Mouse (Mus musculus): Measurements from ENCODE around the gene Grid1. TPM values are rescaled to one million over a fixed set of nuclear protein-coding genes. Genes with fewer than 3 reads are reported as not detected.

Grid1 gene
- total and polyA plus RNA-seq, 3 experiments = 0.05 TPM; not detected in 2

DNA sequence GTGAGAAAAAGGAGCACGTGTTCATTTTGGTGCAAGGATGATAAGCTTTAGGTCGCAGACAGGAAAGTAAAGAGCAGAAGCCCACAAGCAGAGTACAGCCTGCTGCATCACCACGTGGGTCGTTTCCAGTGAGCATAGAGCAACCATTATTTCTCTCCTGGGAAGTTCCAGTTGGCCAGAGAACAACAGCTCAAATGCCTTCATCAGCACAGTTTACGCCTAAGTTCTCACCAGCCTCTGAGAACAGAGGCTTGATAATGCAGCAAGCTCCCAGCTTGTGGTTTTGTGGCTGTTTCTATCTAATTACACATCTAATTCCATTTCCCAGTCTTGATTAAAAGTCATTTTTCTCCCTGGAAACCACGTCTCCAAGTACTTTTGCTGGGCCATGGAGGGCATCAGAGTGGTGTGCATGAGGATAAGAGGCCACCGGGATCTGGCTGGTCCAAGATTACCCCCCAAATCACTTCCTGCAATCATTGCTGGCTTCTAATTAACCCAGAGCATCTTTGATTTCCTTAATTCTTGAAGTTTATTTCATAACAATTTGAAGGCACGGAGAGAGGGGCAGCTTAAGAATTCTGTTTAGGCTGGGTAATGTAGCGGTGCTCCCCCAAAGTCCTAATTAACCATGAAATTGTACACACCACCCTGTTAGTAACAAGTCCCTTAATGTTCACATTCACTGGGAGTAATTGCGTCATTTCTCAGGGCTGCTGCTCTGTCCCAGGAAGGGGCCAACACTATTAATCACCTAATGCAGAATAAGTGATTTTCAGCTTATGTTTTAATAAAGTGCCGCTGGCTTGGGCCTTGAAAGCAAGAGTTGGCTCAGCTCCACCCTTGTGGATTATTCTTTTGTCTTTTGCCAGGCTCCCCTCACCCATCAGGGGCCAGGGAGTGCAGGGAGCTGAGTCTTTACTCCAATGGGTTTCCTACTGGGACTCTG is 292.7 kb downstream of the Grid1 start:
- Histone ChIP-seq H3K36me3 (replicated peaks) (no peaks in the 10 kb centered on the region), H3K4me3 (ENCODE audit: low read depth, low read length) (no peak overlapping the region), H3K4me1 (ENCODE audit: insufficient read depth, low read depth, low read length) (no peaks in the 10 kb centered on the region), H3K9me3 (replicated peaks) (no peaks in the 10 kb centered on the region), H3K27me3 (ENCODE audit: insufficient read depth, low read length) (no peaks in the 10 kb centered on the region)
- DNase-seq (ENCODE audit: low spot score) (no peak), ATAC-seq (ENCODE audit: extremely low read depth, insufficient number of reproducible peaks, low FRiP score, poor library complexity, severe bottlenecking) (no peak)
- TF ChIP-seq GATA2 (IDR thresholded peaks at IDR 0.05; ENCODE audit: borderline replicate concordance, low read depth, low read length) (no peak), GATA1 (IDR thresholded peaks at IDR 0.05; ENCODE audit: borderline replicate concordance, low read length) (no peak), POLR2AphosphoS5 (IDR thresholded peaks at IDR 0.05; ENCODE audit: insufficient replicate concordance, low read depth, low read length) (no peak), TAL1 (conservative IDR thresholded peaks at IDR 0.05; ENCODE audit: low read depth, low read length) (no peak), CTCF (IDR thresholded peaks at IDR 0.05; ENCODE audit: low read depth, low read length) (no peak)

DNA sequence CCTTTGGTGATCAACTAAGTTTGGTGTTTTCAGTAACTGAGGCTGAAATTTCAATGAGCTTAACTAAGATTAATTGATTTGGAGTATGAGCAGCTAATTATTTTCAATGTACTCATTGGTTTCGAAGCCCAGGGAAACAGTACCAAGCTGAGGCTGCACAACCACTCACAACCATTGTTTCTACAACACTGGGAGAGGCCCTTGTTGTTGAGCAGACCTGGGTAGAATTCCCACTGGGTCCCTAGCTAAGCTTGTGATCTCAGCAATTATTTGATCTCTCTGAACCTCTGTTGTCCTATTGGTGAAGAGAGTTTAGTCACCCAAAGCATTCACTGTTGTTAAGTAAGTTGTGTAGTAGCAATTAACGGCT is 293.4 kb downstream of the Grid1 start:
- Histone ChIP-seq H3K27me3 (ENCODE audit: insufficient read depth, low read length) (no peaks in the 10 kb centered on the region), H3K9me3 (replicated peaks) (no peaks in the 10 kb centered on the region), H3K36me3 (replicated peaks) (no peaks in the 10 kb centered on the region), H3K4me1 (ENCODE audit: insufficient read depth, low read depth, low read length) (no peaks in the 10 kb centered on the region), H3K4me3 (ENCODE audit: low read depth, low read length) (no peak overlapping the region)
- TF ChIP-seq TAL1 (conservative IDR thresholded peaks at IDR 0.05; ENCODE audit: low read depth, low read length) = no peak
- no peak for TF ChIP-seq POLR2AphosphoS5 (IDR thresholded peaks at IDR 0.05; ENCODE audit: insufficient replicate concordance, low read depth, low read length)
- TF ChIP-seq GATA1 (IDR thresholded peaks at IDR 0.05; ENCODE audit: borderline replicate concordance, low read length) = no peak
- TF ChIP-seq GATA2 (IDR thresholded peaks at IDR 0.05; ENCODE audit: borderline replicate concordance, low read depth, low read length) = no peak
- TF ChIP-seq CTCF (IDR thresholded peaks at IDR 0.05; ENCODE audit: low read depth, low read length) = no peak
- ATAC-seq (ENCODE audit: extremely low read depth, insufficient number of reproducible peaks, low FRiP score, poor library complexity, severe bottlenecking) = no peak
- DNase-seq (ENCODE audit: low spot score) = no peak

DNA sequence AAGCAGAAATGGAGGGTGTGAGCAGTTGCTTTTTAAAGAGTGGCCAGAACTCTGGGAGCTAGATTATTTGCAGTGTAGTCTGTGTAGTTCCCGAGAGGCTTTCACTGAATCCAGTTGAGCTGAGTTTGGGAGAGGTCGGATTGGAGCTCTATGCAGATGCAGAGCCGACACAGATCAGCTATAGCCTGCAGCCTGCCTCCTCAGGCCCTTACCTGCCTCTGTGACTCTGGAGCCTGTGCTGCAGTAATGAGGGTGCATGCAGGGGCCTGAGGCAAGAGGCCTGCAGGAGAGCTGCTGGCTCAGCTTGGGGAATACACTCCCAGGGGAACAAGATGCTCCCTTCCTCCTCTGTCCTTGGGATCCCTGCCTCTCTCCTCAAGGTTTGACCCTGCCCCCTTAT is 296.0 kb downstream of the Grid1 start:
- H3K9me3 ChIP-seq (replicated peaks) = no peaks in the 10 kb centered on the region
- no peak for ATAC-seq (ENCODE audit: extremely low read depth, insufficient number of reproducible peaks, low FRiP score, poor library complexity, severe bottlenecking)
- H3K4me3 ChIP-seq (ENCODE audit: low read depth, low read length) = no peak overlapping the region
- no peaks in the 10 kb centered on the region for H3K27me3 ChIP-seq (ENCODE audit: insufficient read depth, low read length)
- no peaks in the 10 kb centered on the region for H3K36me3 ChIP-seq (replicated peaks)
- TF ChIP-seq CTCF (IDR thresholded peaks at IDR 0.05; ENCODE audit: low read depth, low read length) (no peak), GATA1 (IDR thresholded peaks at IDR 0.05; ENCODE audit: borderline replicate concordance, low read length) (no peak), GATA2 (IDR thresholded peaks at IDR 0.05; ENCODE audit: borderline replicate concordance, low read depth, low read length) (no peak), POLR2AphosphoS5 (IDR thresholded peaks at IDR 0.05; ENCODE audit: insufficient replicate concordance, low read depth, low read length) (no peak)
- DNase-seq (ENCODE audit: low spot score) = no peak
- no peaks in the 10 kb centered on the region for H3K4me1 ChIP-seq (ENCODE audit: insufficient read depth, low read depth, low read length)

GRCm38 (mm10) chr14:35120089-35120488 is 300.2 kb downstream of the Grid1 start:
- H3K36me3 ChIP-seq (replicated peaks) = no peaks in the 10 kb centered on the region
- ATAC-seq (ENCODE audit: extremely low read depth, insufficient number of reproducible peaks, low FRiP score, poor library complexity, severe bottlenecking) (no peak), DNase-seq (ENCODE audit: low spot score) (no peak)
- H3K4me1 ChIP-seq (ENCODE audit: insufficient read depth, low read depth, low read length) = no peaks in the 10 kb centered on the region
- no peaks in the 10 kb centered on the region for H3K27me3 ChIP-seq (ENCODE audit: insufficient read depth, low read length)
- H3K4me3 ChIP-seq (ENCODE audit: low read depth, low read length) = no peak overlapping the region
- no peak for TF ChIP-seq POLR2AphosphoS5 (IDR thresholded peaks at IDR 0.05; ENCODE audit: insufficient replicate concordance, low read depth, low read length)
- TF ChIP-seq GATA2 (IDR thresholded peaks at IDR 0.05; ENCODE audit: borderline replicate concordance, low read depth, low read length) = no peak
- no peak for TF ChIP-seq GATA1 (IDR thresholded peaks at IDR 0.05; ENCODE audit: borderline replicate concordance, low read length)
- TF ChIP-seq TAL1 (conservative IDR thresholded peaks at IDR 0.05; ENCODE audit: low read depth, low read length) = no peak
- TF ChIP-seq CTCF (IDR thresholded peaks at IDR 0.05; ENCODE audit: low read depth, low read length) = no peak
- H3K9me3 ChIP-seq (replicated peaks) = no peaks in the 10 kb centered on the region

- DNase-seq (ENCODE audit: low spot score) (no peak), ATAC-seq (ENCODE audit: extremely low read depth, insufficient number of reproducible peaks, low FRiP score, poor library complexity, severe bottlenecking) (no peak)
- TF ChIP-seq TAL1 (conservative IDR thresholded peaks at IDR 0.05; ENCODE audit: low read depth, low read length) (no peak), GATA2 (IDR thresholded peaks at IDR 0.05; ENCODE audit: borderline replicate concordance, low read depth, low read length) (no peak), CTCF (IDR thresholded peaks at IDR 0.05; ENCODE audit: low read depth, low read length) (no peak), POLR2AphosphoS5 (IDR thresholded peaks at IDR 0.05; ENCODE audit: insufficient replicate concordance, low read depth, low read length) (no peak), GATA1 (IDR thresholded peaks at IDR 0.05; ENCODE audit: borderline replicate concordance, low read length) (no peak)
- H3K4me3 ChIP-seq (ENCODE audit: low read depth, low read length) = no peak overlapping the region
- H3K4me1 ChIP-seq (ENCODE audit: insufficient read depth, low read depth, low read length) = no peaks in the 10 kb centered on the region
- H3K9me3 ChIP-seq (replicated peaks) = no peaks in the 10 kb centered on the region
- H3K36me3 ChIP-seq (replicated peaks) = no peaks in the 10 kb centered on the region
- H3K27me3 ChIP-seq (ENCODE audit: insufficient read depth, low read length) = no peaks in the 10 kb centered on the region
Observed at GRCm38 (mm10) chr14:35120905-35121304, 301.0 kb downstream of the Grid1 start.

DNA sequence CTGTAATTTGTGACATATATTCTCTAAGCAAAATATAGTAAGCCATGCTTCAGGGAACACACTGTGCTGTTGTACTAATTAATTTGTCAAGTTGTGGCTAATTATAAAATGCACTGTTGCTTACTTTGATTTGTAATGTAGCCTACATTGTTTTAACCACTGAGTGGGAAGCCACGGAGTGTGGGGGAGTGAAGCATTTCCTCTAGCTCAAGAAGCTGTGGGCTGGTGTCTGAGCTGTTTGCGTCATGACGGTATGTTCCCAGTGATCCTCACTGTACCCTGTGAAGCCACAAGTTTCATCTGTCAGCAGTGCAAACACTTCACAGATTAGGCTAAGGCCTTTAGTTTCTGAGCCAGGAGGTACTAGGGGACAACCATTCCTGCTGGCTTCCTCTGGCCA is 302.2 kb downstream of the Grid1 start:
- no peaks in the 10 kb centered on the region for H3K9me3 ChIP-seq (replicated peaks)
- no peak for TF ChIP-seq GATA2 (IDR thresholded peaks at IDR 0.05; ENCODE audit: borderline replicate concordance, low read depth, low read length)
- TF ChIP-seq GATA1 (IDR thresholded peaks at IDR 0.05; ENCODE audit: borderline replicate concordance, low read length) = no peak
- TF ChIP-seq CTCF (IDR thresholded peaks at IDR 0.05; ENCODE audit: low read depth, low read length) = no peak
- no peak for TF ChIP-seq POLR2AphosphoS5 (IDR thresholded peaks at IDR 0.05; ENCODE audit: insufficient replicate concordance, low read depth, low read length)
- no peak for TF ChIP-seq TAL1 (conservative IDR thresholded peaks at IDR 0.05; ENCODE audit: low read depth, low read length)
- no peak overlapping the region for H3K4me3 ChIP-seq (ENCODE audit: low read depth, low read length)
- H3K4me1 ChIP-seq (ENCODE audit: insufficient read depth, low read depth, low read length) = no peaks in the 10 kb centered on the region
- no peak for DNase-seq (ENCODE audit: low spot score)
- no peaks in the 10 kb centered on the region for H3K27me3 ChIP-seq (ENCODE audit: insufficient read depth, low read length)
- H3K36me3 ChIP-seq (replicated peaks) = no peaks in the 10 kb centered on the region
- no peak for ATAC-seq (ENCODE audit: extremely low read depth, insufficient number of reproducible peaks, low FRiP score, poor library complexity, severe bottlenecking)
